Mouse (Mus musculus) lung, embryonic 16.5 days (tissue): ENCODE measurements at regions not wholly inside any gene's neighbourhood (a gene's known extent, or its start where the extent isn't known, plus 50 kb on each side); places are given as distances from the start of the nearest gene placed in this dataset.

ENCODE experiments used
- ATAC-seq: fragments of 200-750 bp; cut with Nextera tagmentation; 2 replicates; pipeline ENCODE4 v1.8.0; 2017; ENCODE audit warnings: low read depth, mild to moderate bottlenecking, moderate library complexity
- H3K27ac ChIP-seq: fragments of 300-500 bp; sonication (generic); 2 replicates; pipeline ENCODE4 v1.5.1; 2014; ENCODE audit warnings: mild to moderate bottlenecking, control low read depth, low read length
- H3K27me3 ChIP-seq: fragments of 300-500 bp; sonication (generic); 2 replicates; pipeline ENCODE4 v1.6.1; 2014; ENCODE audit warnings: low read depth, low read length, mixed read lengths; ENCODE audit not compliant: control insufficient read depth, insufficient read depth
- H3K36me3 ChIP-seq: fragments of 300-500 bp; sonication (generic); 2 replicates; pipeline ENCODE4 v1.6.1; 2014; ENCODE audit warnings: low read length; ENCODE audit not compliant: control insufficient read depth, insufficient read depth
- H3K4me1 ChIP-seq: fragments of 300-500 bp; sonication (generic); replicated peaks from 2 replicates; pipeline ENCODE4 v1.6.1; 2014; ENCODE audit warnings: low read length, mixed read lengths; ENCODE audit not compliant: control insufficient read depth, insufficient read depth
- H3K4me2 ChIP-seq: fragments of 300-500 bp; sonication (generic); 2 replicates; pipeline ENCODE4 v1.6.1; 2014; ENCODE audit warnings: low read depth, low read length, control low read depth
- H3K4me3 ChIP-seq: fragments of 300-500 bp; sonication (generic); 2 replicates; pipeline ENCODE4 v1.5.1; 2014; ENCODE audit warnings: mild to moderate bottlenecking, low read length, control low read depth
- H3K9ac ChIP-seq: fragments of 300-500 bp; sonication (generic); 2 replicates; pipeline ENCODE4 v1.6.1; 2014; ENCODE audit warnings: low read length, control low read depth
- H3K9me3 ChIP-seq: fragments of 300-500 bp; sonication (generic); 2 replicates; pipeline ENCODE4 v1.6.1; 2016; ENCODE audit warnings: low read length; ENCODE audit not compliant: control insufficient read depth
- WGBS: fragments of 180-500 bp; shearing (Covaris S2); extraction: QIAGEN DNeasy Blood & Tissue Kit; methylation state at CpG from one replicate; pipeline ENCODE4 v1.1.7; 2014; 5-methylcytosine and 5-hydroxymethylcytosine counted together

DNA sequence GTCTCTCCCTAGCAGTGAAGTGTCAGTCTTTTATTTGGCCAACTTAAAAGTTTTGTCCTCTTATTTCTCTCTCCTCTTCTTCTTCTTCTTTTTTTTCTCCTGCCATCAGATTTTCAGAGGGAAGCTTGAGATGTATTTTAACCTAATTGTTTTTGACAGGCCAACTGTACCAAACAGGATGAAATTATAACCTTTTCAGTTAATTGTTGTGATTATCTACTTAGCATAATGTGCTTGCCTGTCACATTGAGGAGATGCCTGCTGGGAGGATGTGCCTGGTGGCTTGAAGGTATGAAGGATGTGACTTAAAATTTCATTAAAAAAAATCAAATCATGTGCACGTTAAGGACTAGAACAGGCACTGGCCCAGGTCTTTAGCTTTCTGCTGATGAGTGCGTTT is 527.9 kb upstream of the Ddx18 start:
- Histone ChIP-seq H3K9ac (no peak overlapping the region), H3K4me3 (no peak overlapping the region), H3K27me3 (no peaks in the 10 kb centered on the region), H3K27ac (no peak overlapping the region), H3K36me3 (no peaks in the 10 kb centered on the region), H3K9me3 (no peaks in the 10 kb centered on the region), H3K4me2 (no peak overlapping the region), H3K4me1 (no peaks in the 10 kb centered on the region)
- WGBS = 75% methylated on average over 2 of the region's 2 CpGs
- no peak for ATAC-seq

DNA sequence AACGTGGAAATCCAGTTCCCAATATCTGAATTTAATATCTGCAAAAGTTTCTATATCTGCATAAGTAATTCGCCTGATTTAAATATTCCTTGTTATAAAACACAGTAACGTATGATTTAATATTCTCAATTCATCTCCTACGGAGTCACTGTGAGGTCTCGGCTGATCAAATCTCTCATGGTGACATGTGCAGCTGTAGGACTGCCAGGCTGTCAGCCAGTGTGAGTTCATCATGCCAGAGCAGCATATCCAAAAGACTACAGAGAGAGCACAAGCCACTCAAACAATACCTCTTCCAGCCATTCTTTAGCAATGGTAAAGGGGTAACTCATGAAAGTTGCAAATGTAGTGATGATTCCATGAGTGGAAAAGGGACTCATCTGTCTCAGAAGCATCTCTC is 514.7 kb upstream of the Ddx18 start:
- Histone ChIP-seq H3K27ac (no peak overlapping the region), H3K9me3 (no peaks in the 10 kb centered on the region), H3K4me1 (no peaks in the 10 kb centered on the region), H3K27me3 (no peaks in the 10 kb centered on the region), H3K4me3 (no peak overlapping the region), H3K4me2 (no peak overlapping the region), H3K9ac (no peak overlapping the region), H3K36me3 (no peaks in the 10 kb centered on the region)
- 76% methylated on average over 5 of the region's 5 CpGs for WGBS
- ATAC-seq = no peak

GRCm38 (mm10) chr1:122076085-122076484 is 508.3 kb upstream of the Ddx18 start:
- no peak overlapping the region for H3K4me3 ChIP-seq
- 80% methylated on average over 5 of the region's 5 CpGs for WGBS
- H3K9me3 ChIP-seq = no peaks in the 10 kb centered on the region
- no peak for ATAC-seq
- H3K9ac ChIP-seq = no peak overlapping the region
- no peaks in the 10 kb centered on the region for H3K27me3 ChIP-seq
- no peak overlapping the region for H3K4me2 ChIP-seq
- no peaks in the 10 kb centered on the region for H3K36me3 ChIP-seq
- no peaks in the 10 kb centered on the region for H3K4me1 ChIP-seq
- no peak overlapping the region for H3K27ac ChIP-seq

DNA sequence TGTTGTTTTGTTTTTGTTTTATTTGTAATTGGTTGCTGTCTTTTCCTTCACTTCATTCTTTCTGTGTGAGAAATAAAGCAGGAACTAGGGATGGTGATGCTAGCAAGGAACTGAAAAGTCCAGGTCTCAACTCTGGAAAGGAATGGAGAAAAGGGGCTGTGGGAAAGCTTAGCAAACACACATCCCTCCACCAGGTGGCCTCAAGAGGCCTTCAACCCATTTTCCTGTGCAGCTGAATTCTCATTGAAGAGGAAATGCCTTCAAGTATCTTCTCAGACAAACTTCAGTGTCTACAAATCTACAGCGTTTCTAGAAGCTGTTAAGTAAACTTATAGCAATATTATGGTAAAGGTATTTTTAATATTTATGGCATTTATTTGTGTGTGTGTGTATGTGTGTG is 487.4 kb upstream of the Ddx18 start:
- H3K4me3 ChIP-seq = no peak overlapping the region
- H3K4me1 ChIP-seq = no peaks in the 10 kb centered on the region
- H3K27me3 ChIP-seq = no peaks in the 10 kb centered on the region
- WGBS = 41% methylated on average over 1 of the region's 1 CpGs
- H3K9me3 ChIP-seq = no peaks in the 10 kb centered on the region
- H3K4me2 ChIP-seq = no peak overlapping the region
- H3K9ac ChIP-seq = no peak overlapping the region
- no peaks in the 10 kb centered on the region for H3K36me3 ChIP-seq
- no peak overlapping the region for H3K27ac ChIP-seq
- no peak for ATAC-seq

DNA sequence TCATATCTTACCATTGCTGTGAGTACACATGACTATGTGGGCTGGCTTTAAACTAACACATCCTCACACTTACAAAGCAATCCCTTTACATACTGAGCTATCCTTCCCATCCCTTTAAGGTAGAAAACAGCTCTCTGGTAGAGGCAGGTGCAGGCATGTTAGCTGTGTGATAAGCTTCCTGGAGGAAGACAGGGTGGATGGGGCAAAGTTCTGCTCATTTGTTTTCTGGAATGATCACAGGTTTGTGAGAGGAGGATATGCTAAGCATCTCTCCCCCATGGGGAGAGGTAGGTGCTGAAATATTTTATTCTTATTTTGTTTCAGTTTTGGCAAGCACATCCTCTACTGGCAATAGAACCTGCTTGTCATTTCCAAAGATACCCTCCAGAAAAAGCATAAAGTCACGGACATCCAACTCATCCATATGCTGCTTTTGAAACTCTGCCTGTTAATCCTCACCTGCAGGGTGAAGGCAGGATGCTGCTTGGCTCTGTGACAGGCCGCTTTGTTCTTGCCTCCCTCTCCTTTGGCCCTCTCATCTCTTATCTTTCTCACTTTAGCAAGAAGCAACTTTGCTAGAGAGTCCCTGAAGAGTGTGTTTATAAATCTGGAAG is 480.4 kb upstream of the Ddx18 start:
- whole genome bisulfite sequencing = 44% methylated on average over 2 of the region's 2 CpGs
- Histone ChIP-seq H3K9ac (no peak overlapping the region), H3K27me3 (no peaks in the 10 kb centered on the region), H3K9me3 (no peaks in the 10 kb centered on the region), H3K4me2 (no peak overlapping the region), H3K27ac (no peak overlapping the region), H3K4me1 (no peaks in the 10 kb centered on the region), H3K4me3 (no peak overlapping the region), H3K36me3 (no peaks in the 10 kb centered on the region)
- no peak for ATAC-seq

DNA sequence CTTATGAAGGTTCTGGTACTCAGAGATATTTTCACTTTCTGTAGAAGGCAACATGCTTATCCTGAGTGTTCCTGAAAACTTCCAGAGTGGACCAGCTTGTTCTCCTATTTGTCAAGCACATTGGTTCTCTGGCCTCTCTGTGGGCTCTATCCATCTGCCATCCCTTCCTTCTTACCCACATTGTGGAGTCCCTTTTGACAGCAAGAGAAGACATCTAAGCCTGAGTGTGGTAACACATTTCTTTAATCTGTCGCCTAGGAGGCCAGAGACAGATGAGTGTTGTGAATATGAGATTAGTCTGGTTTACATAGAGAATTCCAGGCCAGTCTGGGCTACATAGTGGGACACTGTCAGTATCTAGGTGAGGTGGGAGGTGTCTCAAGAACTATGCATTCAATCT is 476.1 kb upstream of the Ddx18 start:
- H3K4me1 ChIP-seq = no peaks in the 10 kb centered on the region
- no peak overlapping the region for H3K4me3 ChIP-seq
- H3K4me2 ChIP-seq = no peak overlapping the region
- H3K9ac ChIP-seq = no peak overlapping the region
- no peaks in the 10 kb centered on the region for H3K9me3 ChIP-seq
- WGBS = 40% methylated on average over 1 of the region's 1 CpGs
- H3K27ac ChIP-seq = no peak overlapping the region
- no peaks in the 10 kb centered on the region for H3K27me3 ChIP-seq
- ATAC-seq = no peak
- H3K36me3 ChIP-seq = no peaks in the 10 kb centered on the region

DNA sequence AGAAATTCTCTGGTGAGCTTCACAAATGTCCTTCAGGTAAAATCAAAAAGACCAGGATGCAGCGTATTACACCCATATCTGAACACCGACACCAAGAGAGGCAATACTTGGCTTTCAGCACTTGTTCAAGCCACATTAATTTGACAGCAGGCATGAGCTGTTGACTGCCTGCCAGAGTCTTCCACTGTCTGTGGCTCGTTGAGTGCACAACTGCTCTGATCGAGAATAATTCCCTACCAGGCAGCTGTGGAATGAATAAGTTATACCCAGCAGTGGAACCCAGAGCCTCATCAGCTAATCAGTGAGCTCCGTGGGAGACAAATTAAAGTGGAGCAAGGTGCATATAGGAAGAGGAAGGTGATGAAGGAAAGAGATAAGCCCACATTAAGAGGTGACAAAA is 475.3 kb upstream of the Ddx18 start:
- H3K27me3 ChIP-seq = no peaks in the 10 kb centered on the region
- H3K36me3 ChIP-seq = no peaks in the 10 kb centered on the region
- no peak overlapping the region for H3K4me2 ChIP-seq
- ATAC-seq = no peak
- H3K4me3 ChIP-seq = no peak overlapping the region
- H3K4me1 ChIP-seq = no peaks in the 10 kb centered on the region
- 51% methylated on average over 5 of the region's 5 CpGs for WGBS
- no peak overlapping the region for H3K9ac ChIP-seq
- no peaks in the 10 kb centered on the region for H3K9me3 ChIP-seq
- H3K27ac ChIP-seq = no peak overlapping the region

GRCm38 (mm10) chr1:122007749-122008148 is 440.0 kb upstream of the Ddx18 start:
- Histone ChIP-seq H3K36me3 (no peaks in the 10 kb centered on the region), H3K4me3 (no peak overlapping the region), H3K27me3 (no peaks in the 10 kb centered on the region), H3K4me1 (no peaks in the 10 kb centered on the region), H3K9me3 (no peaks in the 10 kb centered on the region), H3K27ac (no peak overlapping the region), H3K9ac (no peak overlapping the region), H3K4me2 (no peak overlapping the region)
- 72% methylated on average over 2 of the region's 2 CpGs for WGBS
- no peak for ATAC-seq

- H3K4me2 ChIP-seq = no peak overlapping the region
- H3K4me1 ChIP-seq = no peaks in the 10 kb centered on the region
- ATAC-seq = no peak
- WGBS = 78% methylated on average over 1 of the region's 1 CpGs
- H3K4me3 ChIP-seq = no peak overlapping the region
- no peaks in the 10 kb centered on the region for H3K9me3 ChIP-seq
- H3K27me3 ChIP-seq = no peaks in the 10 kb centered on the region
- no peaks in the 10 kb centered on the region for H3K36me3 ChIP-seq
- H3K27ac ChIP-seq = no peak overlapping the region
- H3K9ac ChIP-seq = no peak overlapping the region
Measured at GRCm38 (mm10) chr1:121996461-121996860, 428.7 kb upstream of the Ddx18 start.

- Histone ChIP-seq H3K4me1 (no peaks in the 10 kb centered on the region), H3K36me3 (no peaks in the 10 kb centered on the region), H3K4me3 (no peak overlapping the region), H3K4me2 (no peak overlapping the region), H3K27me3 (no peaks in the 10 kb centered on the region), H3K27ac (no peak overlapping the region), H3K9me3 (no peaks in the 10 kb centered on the region), H3K9ac (no peak overlapping the region)
- WGBS = 49% methylated on average over 2 of the region's 2 CpGs
- peak; percentile 61; the same call in 1 of the 2 replicates for ATAC-seq
Measured at GRCm38 (mm10) chr1:121990653-121991052, 422.9 kb upstream of the Ddx18 start.
